Mouse (Mus musculus): ENCODE measurements around the gene Wdr6.
"Not testable (repeated sequence)": the region's sequence is repeated elsewhere in the genome, so short reads cannot be mapped to it uniquely, and the experiment has no call there.

The Wdr6 gene

GRCm38 (mm10) chr9:108578545-108579343 lies at the start of gene Wdr6:
Gene Wdr6, minus strand, starts transcription at chr9:108578739.
- DNase-seq: peak; percentile 89

- no peak for DNase-seq
Measured at GRCm38 (mm10) chr9:108628141-108628540, 49.6 kb upstream of the Wdr6 start.

GRCm38 (mm10) chr9:108626498-108626897 lies 48.0 kb upstream of the Wdr6 start:
- DNase-seq: no peak

- DNase-seq: no peak
Measured at GRCm38 (mm10) chr9:108617301-108617700, 38.8 kb upstream of the Wdr6 start.

GRCm38 (mm10) chr9:108611488-108611887 lies 32.9 kb upstream of the Wdr6 start:
- DNase-seq: no peak

- DNase-seq: no peak
Measured at GRCm38 (mm10) chr9:108608889-108609288, 30.4 kb upstream of the Wdr6 start.

GRCm38 (mm10) chr9:108607929-108608328 lies 29.4 kb upstream of the Wdr6 start:
- not testable (repeated sequence) for DNase-seq

- DNase-seq: no peak
Measured at GRCm38 (mm10) chr9:108601986-108602385, 23.4 kb upstream of the Wdr6 start.

GRCm38 (mm10) chr9:108600011-108600410 lies 21.5 kb upstream of the Wdr6 start:
- no peak for DNase-seq

- DNase-seq: no peak
Measured at GRCm38 (mm10) chr9:108599021-108599566, 20.6 kb upstream of the Wdr6 start.

- peak; percentile 78 for DNase-seq
Measured at GRCm38 (mm10) chr9:108596998-108597764, 18.6 kb upstream of the Wdr6 start, which contains the start of gene P4htm. Gene P4htm, minus strand, starts transcription at chr9:108597667.

GRCm38 (mm10) chr9:108594354-108594753 lies 15.8 kb upstream of the Wdr6 start:
- no peak for DNase-seq

GRCm38 (mm10) chr9:108591462-108591861 lies 12.9 kb upstream of the Wdr6 start:
- DNase-seq: no peak

GRCm38 (mm10) chr9:108589229-108589628 lies 10.7 kb upstream of the Wdr6 start:
- DNase-seq: peak; percentile 52

GRCm38 (mm10) chr9:108587571-108588180 lies 9.1 kb upstream of the Wdr6 start:
- no peak for DNase-seq

- no peak for DNase-seq
Measured at GRCm38 (mm10) chr9:108579344-108579690, 778 bp upstream of the Wdr6 start.

GRCm38 (mm10) chr9:108577934-108578544 lies 500 bp downstream of the Wdr6 start:
- DNase-seq: peak; percentile 70

GRCm38 (mm10) chr9:108577025-108577424 lies 1.5 kb downstream of the Wdr6 start:
- DNase-seq: no peak

GRCm38 (mm10) chr9:108575321-108576297 lies 2.9 kb downstream of the Wdr6 start:
- no peak for DNase-seq

- DNase-seq: no peak
Measured at GRCm38 (mm10) chr9:108574921-108575320, 3.6 kb downstream of the Wdr6 start.

All from thymus, postnatal 4 days (tissue).